Comparison of ENCODE assay signal across 21 mouse cellular contexts in genomic region chr6:148917672-148918071, GRCm38 (mm10). TPM values are rescaled to one million over a fixed set of nuclear protein-coding genes. Genes with fewer than 3 reads are reported as not detected.
A peak's percentile ranks its signal among the peaks of the same experiment; 100 is the strongest.
DNase-seq lines count a peak whose midpoint lies in the region; ATAC-seq and TF ChIP-seq lines count a peak whose summit lies in the region.
"Had no signal": no experiment of that assay in that cellular context is flagged by ENCODE, and none has a peak within 500 bp of the region (broad histone marks: within the 10 kb centered on the region; RNA-seq: fewer than 3 reads in every experiment).

No protein-coding gene starts in this region.

- H3K4me1 ChIP-seq in kidney, adult 2 months (ENCODE audit: control insufficient read depth, insufficient read depth, low read length): peaks cover 6% of the 10 kb centered on the region; the same call in 1 of the 2 replicates
- H3K4me1 ChIP-seq in kidney, embryonic 16.5 days (ENCODE audit: insufficient read depth, low read length): peaks cover 4% of the 10 kb centered on the region; the same call in 1 of the 2 replicates
- 0 out of 2 replicates have a peak, but pooled peaks cover 3% of the 10 kb centered on the region for H3K4me1 ChIP-seq in liver, postnatal 0 days (ENCODE audit: insufficient read depth)
- H3K4me1 ChIP-seq in liver, embryonic 11.5 days (replicated peaks; ENCODE audit: control insufficient read depth, insufficient read depth, low read length): no peaks in the 10 kb centered on the region
- H3K4me1 ChIP-seq: forebrain, embryonic 12.5 days; heart, embryonic 10.5 days; hindbrain, embryonic 12.5 days had no signal

- WGBS in kidney, adult 2 months: 50% methylated on average over 1 of the region's 1 CpGs
- 42% methylated on average over 1 of the region's 1 CpGs for WGBS in kidney, embryonic 16.5 days
- 64% methylated on average over 1 of the region's 1 CpGs for WGBS in liver, postnatal 0 days (ENCODE audit: insufficient replicate concordance)
- 66% methylated on average over 1 of the region's 1 CpGs for WGBS in liver, embryonic 11.5 days

- H3K27me3 ChIP-seq in kidney, adult 2 months (replicated peaks; ENCODE audit: control insufficient read depth, insufficient read depth, low read length): no peaks in the 10 kb centered on the region
- H3K27me3 ChIP-seq in kidney, embryonic 16.5 days (ENCODE audit: insufficient read depth, low read length): no peaks in the 10 kb centered on the region
- no peaks in the 10 kb centered on the region for H3K27me3 ChIP-seq in liver, postnatal 0 days (ENCODE audit: insufficient read depth, low read length)
- H3K27me3 ChIP-seq in liver, embryonic 11.5 days (replicated peaks; ENCODE audit: control insufficient read depth, insufficient read depth, low read length): no peaks in the 10 kb centered on the region
- H3K27me3 ChIP-seq: CH12.LX; forebrain, embryonic 12.5 days; hindbrain, embryonic 12.5 days; Patski had no signal

- peak; percentile 23 for DNase-seq in kidney, adult 2 months
- no peak for DNase-seq in kidney, adult 18-20 months
- DNase-seq in kidney, postnatal 4 days: no peak
- no peak for DNase-seq in liver, postnatal 0 days
- no peak for DNase-seq in liver, embryonic 11.5 days (ENCODE audit: low spot score)
- DNase-seq: adrenal gland, postnatal 25 days; cerebellum, adult 18-20 months; cerebellum, adult 9-11 months; cerebellum, postnatal 36 days; gastrocnemius, postnatal 10 days; heart, adult 18-20 months; heart, postnatal 10 days; heart, postnatal 4 days had no signal

- no peak overlapping the region for H3K4me2 ChIP-seq in kidney, embryonic 16.5 days (replicated peaks; ENCODE audit: low read depth, low read length)
- no peak overlapping the region for H3K4me2 ChIP-seq in liver, postnatal 0 days (ENCODE audit: low read depth, low read length)
- H3K4me2 ChIP-seq in liver, embryonic 11.5 days: no peak overlapping the region
- H3K4me2 ChIP-seq: forebrain, embryonic 12.5 days; hindbrain, embryonic 12.5 days had no signal

- H3K4me3 ChIP-seq in kidney, adult 2 months (ENCODE audit: insufficient read depth, low read depth, low read length): no peak overlapping the region
- H3K4me3 ChIP-seq in kidney, embryonic 16.5 days (ENCODE audit: low read length): no peak overlapping the region
- no peak overlapping the region for H3K4me3 ChIP-seq in liver, postnatal 0 days (ENCODE audit: low read depth, low read length)
- H3K4me3 ChIP-seq in liver, embryonic 11.5 days (ENCODE audit: low read depth, low read length): no peak overlapping the region
- H3K4me3 ChIP-seq: forebrain, embryonic 12.5 days; heart, embryonic 10.5 days; hindbrain, embryonic 12.5 days had no signal

- TF ChIP-seq POLR2A in kidney, adult 2 months (IDR thresholded peaks at IDR 0.05; ENCODE audit: low read depth, low read length): no peak

- TF ChIP-seq CTCF in kidney, adult 2 months (conservative IDR thresholded peaks at IDR 0.05; ENCODE audit: insufficient read depth, insufficient read length, low read depth, low read length): no peak
- no peak for TF ChIP-seq CTCF in liver, postnatal 0 days (IDR thresholded peaks at IDR 0.05; ENCODE audit: low read depth)

- H3K9ac ChIP-seq in kidney, embryonic 16.5 days (replicated peaks; ENCODE audit: low read length): no peak overlapping the region
- no peak overlapping the region for H3K9ac ChIP-seq in liver, postnatal 0 days (replicated peaks)
- H3K9ac ChIP-seq in liver, embryonic 11.5 days (ENCODE audit: low read depth, low read length): no peak overlapping the region
- H3K9ac ChIP-seq: forebrain, embryonic 12.5 days; hindbrain, embryonic 12.5 days had no signal

- H3K27ac ChIP-seq in kidney, adult 2 months (ENCODE audit: insufficient read depth, low read depth, low read length): no peak overlapping the region
- H3K27ac ChIP-seq in kidney, embryonic 16.5 days (ENCODE audit: low read length): 0 out of 2 replicates have a peak overlapping the region, but pooled peaks have one; percentile 29
- H3K27ac ChIP-seq in liver, postnatal 0 days (ENCODE audit: low read depth): no peak overlapping the region
- H3K27ac ChIP-seq in liver, embryonic 11.5 days (ENCODE audit: low read depth, low read length): no peak overlapping the region
- H3K27ac ChIP-seq: forebrain, embryonic 12.5 days; heart, embryonic 10.5 days; hindbrain, embryonic 12.5 days had no signal

- 0 out of 2 replicates have a peak, but pooled peaks have one; percentile 13 for TF ChIP-seq EP300 in liver, postnatal 0 days (IDR thresholded peaks at IDR 0.05; ENCODE audit: low read depth)

- ATAC-seq in kidney, embryonic 16.5 days (ENCODE audit: low FRiP score, low TSS enrichment): 0 out of 2 replicates have a peak, but pooled peaks have one; percentile 46
- peak; percentile 81 for ATAC-seq in liver, postnatal 0 days
- ATAC-seq in liver, embryonic 11.5 days (replicated peaks; ENCODE audit: low FRiP score): no peak
- ATAC-seq: activated CD4-positive, CD25-positive, alpha-beta regulatory T cell, adult 4 months; forebrain, embryonic 16.5 days; Patski had no signal

- no peaks in the 10 kb centered on the region for H3K36me3 ChIP-seq in kidney, adult 2 months (ENCODE audit: control insufficient read depth, insufficient read depth, low read length)
- H3K36me3 ChIP-seq in kidney, embryonic 16.5 days (ENCODE audit: insufficient read depth, low read length): peaks cover 13% of the 10 kb centered on the region; the same call in 1 of the 2 replicates
- no peaks in the 10 kb centered on the region; the same call in 1 of the 2 replicates for H3K36me3 ChIP-seq in liver, postnatal 0 days (replicated peaks; ENCODE audit: insufficient read depth, low read length)
- peaks cover 8% of the 10 kb centered on the region; the same call in 1 of the 2 replicates for H3K36me3 ChIP-seq in liver, embryonic 11.5 days (ENCODE audit: control insufficient read depth, insufficient read depth, low read length)

- no peaks in the 10 kb centered on the region for H3K9me3 ChIP-seq in kidney, embryonic 16.5 days (ENCODE audit: low read length)
- no peaks in the 10 kb centered on the region for H3K9me3 ChIP-seq in liver, postnatal 0 days (ENCODE audit: low read length)
- no peaks in the 10 kb centered on the region for H3K9me3 ChIP-seq in liver, embryonic 11.5 days (ENCODE audit: control insufficient read depth, low read length)
- H3K9me3 ChIP-seq: forebrain, embryonic 12.5 days; heart, embryonic 10.5 days; hindbrain, embryonic 12.5 days had no signal

RNA-seq across cellular contexts. Expression of gene Caprin2, which starts 21.6 kb away (rescaled TPM):
- polyA plus RNA-seq in kidney, adult 2 months (2012; rRNA removed): 6.7 and 7.5 TPM in 2 replicates
- polyA plus RNA-seq in kidney, embryonic 16.5 days (2015; fragmentation: Nextera tagmentation; extraction: Ambion mirVana): 18.0 and 19.0 TPM in 2 replicates
- polyA plus RNA-seq in liver, postnatal 0 days (2015; fragmentation: Nextera tagmentation; extraction: Ambion mirVana): 2.6 and 2.7 TPM in 2 replicates
- 7.9 and 10.3 TPM in 2 replicates for polyA plus RNA-seq in liver, embryonic 11.5 days (2014; fragmentation: Nextera tagmentation; extraction: Ambion mirVana)

RNA-seq across cellular contexts. Expression of gene Sinhcaf, which starts 28.6 kb away (rescaled TPM):
- polyA plus RNA-seq in kidney, adult 2 months (2012; rRNA removed): 2.4 and 4.4 TPM in 2 replicates
- polyA plus RNA-seq in kidney, embryonic 16.5 days (2015; fragmentation: Nextera tagmentation; extraction: Ambion mirVana): 142 and 145 TPM in 2 replicates
- 8.3 and 9.4 TPM in 2 replicates for polyA plus RNA-seq in liver, postnatal 0 days (2015; fragmentation: Nextera tagmentation; extraction: Ambion mirVana)
- 102 and 104 TPM in 2 replicates for polyA plus RNA-seq in liver, embryonic 11.5 days (2014; fragmentation: Nextera tagmentation; extraction: Ambion mirVana)
